Mouse (Mus musculus) embryo, embryonic 10 days (tissue): Measurements from ENCODE around the gene Gan.

Source experiments
- DNase-seq: peaks from one replicate; pipeline ENCODE4 v3.0.0-alpha.2; 2015; ENCODE audit warnings: low spot score

Gene Gan

GRCm38 (mm10) chr8:117201221-117202017 is 43.5 kb downstream of the Gan start:
- DNase-seq = no peak

DNA sequence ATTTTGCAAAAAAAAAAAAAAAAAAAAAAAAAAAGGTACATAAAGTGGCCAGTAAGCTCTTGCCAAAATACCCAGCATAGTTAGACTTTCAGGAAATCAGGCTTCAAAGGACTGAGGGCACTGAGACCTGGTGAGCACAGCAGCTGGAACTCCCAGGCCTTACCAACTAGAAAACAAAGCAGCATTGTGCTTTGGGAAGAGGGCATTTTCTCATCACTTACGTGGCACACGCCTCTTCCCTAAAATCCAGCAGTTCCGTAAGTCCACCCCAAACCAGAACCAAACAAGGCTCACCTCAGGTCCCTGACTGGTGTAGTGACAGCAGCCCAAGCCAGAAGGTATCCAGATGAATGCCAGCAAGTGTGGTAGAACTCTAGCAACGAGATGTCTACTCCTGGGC is 45.1 kb downstream of the Gan start:
- no peak for DNase-seq

DNA sequence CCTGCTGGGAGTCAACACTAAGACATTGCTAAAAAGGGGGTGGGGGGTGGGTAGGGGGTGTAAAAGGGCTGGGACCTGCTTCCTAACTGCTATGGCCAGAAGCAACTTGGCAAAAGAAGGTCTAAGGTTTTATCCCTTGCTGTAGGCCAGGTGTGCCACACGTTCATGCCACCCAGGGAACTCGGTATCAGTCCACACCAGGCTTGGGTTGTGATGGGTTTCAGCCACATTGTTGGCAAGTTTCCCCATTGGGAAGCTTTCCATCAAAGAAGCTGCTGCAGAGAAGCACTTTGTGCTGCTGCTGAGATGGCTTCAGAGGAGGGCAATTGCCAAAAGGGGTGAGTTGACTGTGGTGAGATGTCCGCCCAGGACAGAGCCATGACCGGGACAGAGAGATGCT is 47.9 kb downstream of the Gan start:
- no peak for DNase-seq

DNA sequence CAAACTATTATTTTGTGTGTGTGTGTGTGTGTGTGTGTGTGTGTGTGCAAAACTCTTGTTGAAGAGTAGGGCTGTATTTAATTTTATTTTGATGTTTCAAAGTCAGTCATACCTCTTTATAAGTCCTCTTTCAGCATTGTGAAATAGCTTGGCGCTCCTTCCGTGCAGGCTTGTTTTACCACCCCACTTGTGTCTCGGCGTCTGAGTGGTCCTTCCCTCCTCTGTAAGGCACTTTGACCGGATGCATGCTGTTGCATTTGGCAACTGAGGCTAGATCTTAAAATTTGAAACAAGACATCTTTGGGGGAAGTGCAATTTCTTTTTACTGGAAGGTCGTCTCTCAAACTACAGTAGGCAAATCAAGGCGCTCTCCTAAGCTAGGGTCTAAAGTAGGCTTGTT is 48.7 kb downstream of the Gan start:
- no peak for DNase-seq

- DNase-seq = no peak
These were observed 51.2 kb downstream of the Gan start for GRCm38 (mm10) chr8:117209150-117209549.

GRCm38 (mm10) chr8:117212100-117212499 is 54.2 kb downstream of the Gan start:
- DNase-seq = no peak

DNA sequence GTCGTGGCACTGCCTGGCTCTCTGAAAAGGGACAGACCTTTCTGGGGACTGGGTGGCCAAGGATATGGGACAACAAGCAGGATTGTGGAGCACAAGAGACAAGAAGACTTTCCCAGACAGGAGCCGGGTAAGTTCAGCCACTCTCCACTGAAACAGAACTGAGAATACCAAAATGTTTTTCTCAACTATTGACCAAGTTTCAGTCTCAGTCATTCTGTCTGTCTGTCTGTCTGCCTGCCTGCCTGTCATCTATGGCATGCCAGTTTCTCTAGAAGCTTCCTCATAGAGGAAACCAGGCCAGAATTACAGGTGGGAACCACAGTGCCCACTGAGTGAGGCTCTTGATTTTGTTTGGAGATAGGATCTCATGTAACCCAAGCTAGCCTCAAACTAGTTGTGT is 59.8 kb downstream of the Gan start:
- no peak for DNase-seq

DNA sequence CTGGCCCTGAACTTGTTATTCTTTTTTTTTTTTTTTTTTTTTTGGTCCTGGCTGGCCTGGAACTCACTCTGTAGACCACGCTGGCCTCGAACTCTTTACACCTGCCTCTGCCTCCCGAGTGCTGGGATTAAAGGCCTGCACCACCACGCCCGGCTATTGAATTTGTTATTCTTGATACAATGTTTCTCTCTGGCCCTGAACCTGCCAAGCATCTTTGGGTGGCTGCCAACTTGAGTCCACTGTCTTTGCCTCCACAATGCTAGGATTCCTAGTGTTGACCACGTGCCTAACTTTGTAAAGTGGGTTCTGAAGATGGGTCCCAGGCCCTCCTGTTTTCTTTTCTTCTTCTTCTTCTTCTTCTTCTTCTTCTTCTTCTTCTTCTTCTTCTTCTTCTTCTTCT is 64.5 kb downstream of the Gan start:
- no peak for DNase-seq

GRCm38 (mm10) chr8:117224630-117225029 is 66.7 kb downstream of the Gan start:
- DNase-seq = peak; percentile 92

DNA sequence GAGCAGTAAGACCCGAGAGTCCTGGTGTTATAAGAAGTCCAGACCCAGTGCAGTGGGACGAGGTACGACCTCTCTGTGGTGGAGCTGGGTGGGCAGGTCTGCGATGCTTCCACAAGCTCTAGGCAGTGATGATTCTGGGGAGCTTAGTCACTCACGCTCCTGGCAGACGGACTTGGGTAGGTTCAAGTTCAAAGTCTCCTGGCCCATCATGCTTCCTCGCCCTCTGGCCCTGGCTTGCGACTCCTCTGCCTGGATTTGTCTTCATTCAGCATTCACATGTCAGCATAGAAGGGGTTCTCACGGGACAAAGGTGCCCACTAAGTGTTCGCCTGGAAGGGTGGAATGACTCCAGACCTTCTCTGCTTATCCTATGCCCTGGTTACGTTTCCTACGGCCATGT is 68.4 kb downstream of the Gan start:
- no peak for DNase-seq

- DNase-seq = no peak
These were observed 69.4 kb downstream of the Gan start for GRCm38 (mm10) chr8:117227339-117227738.

- no peak for DNase-seq
These were observed 75.3 kb downstream of the Gan start for GRCm38 (mm10) chr8:117233199-117233598.

DNA sequence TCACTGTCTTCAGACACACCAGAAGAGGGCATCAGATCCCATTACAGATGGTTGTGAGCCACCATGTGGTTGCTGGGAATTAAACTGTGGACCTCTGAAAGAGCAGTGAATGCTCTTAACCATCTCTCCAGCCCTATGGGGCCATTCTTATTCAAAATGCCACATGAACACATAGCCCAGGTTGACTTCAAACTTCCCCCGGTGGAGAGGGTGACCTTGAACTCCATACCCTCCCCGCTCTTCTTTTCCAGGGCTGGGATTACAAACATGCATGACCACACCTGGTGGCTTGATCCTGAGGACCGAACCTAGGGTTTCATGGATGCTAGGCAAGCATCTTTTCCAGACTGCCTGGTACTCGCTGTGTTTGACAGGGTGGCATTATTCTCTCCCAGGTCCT is 78.6 kb downstream of the Gan start:
- DNase-seq = no peak

- DNase-seq = no peak
These were observed 82.4 kb downstream of the Gan start for GRCm38 (mm10) chr8:117240326-117240725.

DNA sequence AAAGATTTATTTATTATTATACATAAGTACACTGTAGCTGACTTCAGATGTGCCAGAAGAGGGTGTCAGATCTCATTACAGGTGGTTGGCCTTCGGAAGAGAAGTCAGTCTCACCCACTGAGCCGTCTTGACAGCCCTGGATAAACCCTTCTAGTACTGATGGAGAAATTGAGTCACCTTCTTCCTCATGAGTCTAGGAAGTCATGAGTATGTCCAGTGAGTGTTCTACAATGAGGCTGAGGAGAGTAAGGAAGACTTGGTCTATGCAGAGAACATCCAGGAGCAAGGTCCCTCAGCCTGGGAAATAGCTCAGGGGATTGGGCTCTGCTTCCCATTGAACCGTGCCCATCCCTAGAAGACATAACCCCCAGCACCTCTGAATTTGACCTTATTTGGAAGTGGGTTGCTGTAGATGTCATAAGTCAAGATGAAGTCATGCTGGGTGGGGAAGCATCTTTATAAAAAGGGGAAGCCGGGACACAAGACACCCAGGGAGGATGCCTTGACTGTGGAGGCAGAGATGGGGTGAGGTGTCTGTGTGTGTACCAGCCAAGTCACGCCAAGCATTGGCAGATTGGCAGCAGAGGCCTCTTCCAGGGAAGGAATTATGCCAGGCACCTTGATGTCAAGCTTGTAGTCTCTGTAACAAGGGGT is 83.0 kb downstream of the Gan start:
- DNase-seq = no peak

GRCm38 (mm10) chr8:117241848-117242247 is 83.9 kb downstream of the Gan start:
- DNase-seq = peak; percentile 18

- DNase-seq = no peak
These were observed 84.4 kb downstream of the Gan start for GRCm38 (mm10) chr8:117242286-117242685.

- DNase-seq = no peak
These were observed 86.7 kb downstream of the Gan start for GRCm38 (mm10) chr8:117244601-117245000.

GRCm38 (mm10) chr8:117248341-117248740 is 90.4 kb downstream of the Gan start:
- DNase-seq = no peak

DNA sequence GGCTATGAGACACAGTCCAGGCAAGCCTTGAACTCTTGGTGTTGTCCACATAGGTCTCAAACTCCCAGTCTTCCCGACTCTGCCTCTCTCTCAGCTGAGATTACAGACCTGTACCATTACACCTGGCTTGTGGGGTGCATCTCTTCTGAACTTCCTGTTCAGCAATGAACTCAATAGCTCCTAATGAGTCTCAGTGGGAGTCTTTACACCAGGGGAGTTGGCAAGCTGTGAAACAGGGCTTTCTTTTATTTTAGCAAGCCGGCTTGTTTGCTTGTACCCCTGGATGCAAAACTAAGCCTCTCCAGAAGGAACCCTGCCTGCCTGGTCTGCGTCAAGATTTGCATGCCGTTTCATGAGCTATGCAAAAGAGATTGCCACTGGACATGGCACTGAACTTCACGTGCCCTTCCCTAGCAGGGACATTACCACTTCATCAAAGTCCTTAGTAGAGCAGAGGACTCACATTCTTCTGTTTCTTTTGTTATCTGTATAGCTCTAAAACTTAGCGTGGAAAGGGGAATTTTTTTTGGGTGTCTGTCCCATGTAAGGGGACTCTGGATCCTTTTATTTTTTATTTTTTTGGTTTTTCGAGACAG is 93.2 kb downstream of the Gan start:
- DNase-seq = no peak

GRCm38 (mm10) chr8:117252650-117253049 is 94.7 kb downstream of the Gan start:
- DNase-seq = no peak

DNA sequence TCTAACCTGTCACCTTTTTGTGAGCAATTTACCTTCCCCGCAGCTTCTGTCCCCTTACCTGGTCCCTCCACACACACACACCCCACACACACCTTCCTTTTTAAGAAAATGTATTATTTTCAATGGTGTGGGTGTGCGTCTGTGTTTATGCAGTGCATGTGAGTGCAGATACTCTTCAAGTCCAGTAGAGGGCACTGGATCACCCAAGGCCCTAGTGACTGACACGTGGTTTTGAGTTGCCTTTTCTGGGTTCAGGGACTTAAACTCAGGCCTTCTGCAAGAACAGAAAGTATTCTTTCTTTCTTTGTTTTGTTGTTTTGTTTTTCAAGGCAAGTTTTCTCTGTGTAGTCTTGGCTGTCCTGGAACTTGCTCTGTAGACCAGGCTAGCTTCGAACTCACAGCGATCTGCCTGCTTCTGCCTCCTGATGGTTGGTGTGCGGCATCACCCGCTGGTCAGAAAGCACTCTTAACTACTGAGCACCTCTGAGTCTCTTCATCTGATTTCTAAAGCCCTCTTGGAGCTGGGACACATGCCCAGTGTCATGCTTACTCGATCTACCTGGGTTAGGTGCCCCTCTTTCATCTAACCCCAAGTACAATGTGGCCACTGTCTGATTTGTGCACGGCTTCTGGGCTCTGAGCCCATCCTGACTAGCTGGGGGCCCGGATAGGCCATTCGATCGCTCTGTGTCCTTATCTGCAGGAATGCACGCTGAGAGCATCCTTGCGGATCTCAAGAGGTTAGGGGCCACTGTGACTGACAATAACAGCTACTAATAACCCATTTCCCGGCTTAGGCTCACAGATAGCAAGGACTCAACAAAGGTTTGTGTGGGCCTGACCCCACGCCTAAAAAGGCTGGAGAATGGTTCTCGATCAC is 95.7 kb downstream of the Gan start:
- DNase-seq = no peak
